Mouse (Mus musculus): Measurements from ENCODE around the gene Foxp4.

DNA sequence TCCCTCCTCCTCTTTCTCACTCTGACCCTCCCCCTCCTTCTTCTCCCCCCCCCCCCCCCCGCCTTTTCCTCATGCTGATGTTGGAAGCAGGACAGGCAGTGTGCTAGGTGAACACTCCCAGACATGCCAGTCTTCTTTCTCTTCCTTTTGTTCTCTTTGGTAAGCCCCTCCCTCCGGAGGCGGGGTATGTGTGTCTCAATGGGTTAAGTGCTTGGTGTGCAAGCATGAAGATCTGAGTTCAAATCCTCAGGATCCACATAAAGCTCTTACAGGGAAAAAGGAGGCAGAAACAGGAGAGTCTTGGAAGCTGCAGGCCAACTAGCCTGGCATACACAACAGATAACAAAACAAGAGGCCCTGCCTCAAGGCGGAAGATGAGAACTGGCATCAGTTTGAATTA, 71.1 kb downstream of the Foxp4 start:
- TF ChIP-seq CTCF (IDR thresholded peaks at IDR 0.05; ENCODE audit: low read depth, low read length): no peak
- TF ChIP-seq POLR2AphosphoS5 (IDR thresholded peaks at IDR 0.05; ENCODE audit: insufficient replicate concordance, low read depth, low read length): no peak
- TF ChIP-seq GATA1 (IDR thresholded peaks at IDR 0.05; ENCODE audit: borderline replicate concordance, low read length): no peak
